Mouse (Mus musculus) CH12.LX (cell line): ENCODE measurements around the gene Sfswap.

Experiments
- CTCF ChIP-seq, 2 experiments: IDR thresholded peaks in 1 of 2; conservative IDR thresholded peaks in 1 of 2; 2 replicates each; pipeline ENCODE4 v1.5.1; 2011 to 2012; ENCODE audit warnings: low read depth in 2 of 2, low read length in 2 of 2, improper control_type of control experiment in 1 of 2, inconsistent platforms in 1 of 2, mild to moderate bottlenecking in 1 of 2, moderate library complexity in 1 of 2
- GABPA ChIP-seq: IDR thresholded peaks from 2 replicates; pipeline ENCODE4 v1.6.1; 2012; ENCODE audit warnings: low read depth, low read length, improper control_type of control experiment, inconsistent platforms; ENCODE audit not compliant: insufficient replicate concordance
- PAX5 ChIP-seq: IDR thresholded peaks from 2 replicates; pipeline ENCODE4 v1.6.1; 2012; ENCODE audit warnings: low read length, inconsistent platforms, mixed read lengths
- ZMIZ1 ChIP-seq: IDR thresholded peaks from 2 replicates; pipeline ENCODE4 v1.6.1; 2012; ENCODE audit warnings: low read depth, mild to moderate bottlenecking, inconsistent platforms, low read length, improper control_type of control experiment

- TF ChIP-seq CTCF (conservative IDR thresholded peaks at IDR 0.05 in 1 of 2, IDR thresholded peaks at IDR 0.05 in 1 of 2; ENCODE audit: low read depth in 2 of 2, low read length in 2 of 2) (no peak), GABPA (no peak), ZMIZ1 (no peak), PAX5 (no peak)
Measured at GRCm38 (mm10) chr5:129460798-129461476, 40.1 kb upstream of the Sfswap start.
